Mouse (Mus musculus): ENCODE measurements at regions not wholly inside any gene's neighbourhood (a gene's known extent, or its start where the extent isn't known, plus 50 kb on each side); places are given as distances from the start of the nearest gene placed in this dataset.

- ATAC-seq (ENCODE audit: low FRiP score) (no peak), DNase-seq (ENCODE audit: low spot score) (no peak)
- H3K4me1 ChIP-seq (replicated peaks; ENCODE audit: control insufficient read depth, insufficient read depth, low read length), result no peaks in the 10 kb centered on the region
- no peak overlapping the region for H3K27ac ChIP-seq
- no peak overlapping the region for H3K4me3 ChIP-seq (replicated peaks; ENCODE audit: low read length)
- no peaks in the 10 kb centered on the region for H3K9me3 ChIP-seq (ENCODE audit: control insufficient read depth, low read length)
- H3K9ac ChIP-seq, result no peak overlapping the region
- H3K4me2 ChIP-seq (replicated peaks), result no peak overlapping the region
- WGBS, result 82% methylated on average over 2 of the region's 2 CpGs
- no peaks in the 10 kb centered on the region for H3K36me3 ChIP-seq (replicated peaks; ENCODE audit: control insufficient read depth, insufficient read depth)
- H3K27me3 ChIP-seq (ENCODE audit: control insufficient read depth, insufficient read depth, low read length), result no peaks in the 10 kb centered on the region
These were observed 473.3 kb downstream of the Trim52 start for GRCm38 (mm10) chr14:106579281-106579680.

DNA sequence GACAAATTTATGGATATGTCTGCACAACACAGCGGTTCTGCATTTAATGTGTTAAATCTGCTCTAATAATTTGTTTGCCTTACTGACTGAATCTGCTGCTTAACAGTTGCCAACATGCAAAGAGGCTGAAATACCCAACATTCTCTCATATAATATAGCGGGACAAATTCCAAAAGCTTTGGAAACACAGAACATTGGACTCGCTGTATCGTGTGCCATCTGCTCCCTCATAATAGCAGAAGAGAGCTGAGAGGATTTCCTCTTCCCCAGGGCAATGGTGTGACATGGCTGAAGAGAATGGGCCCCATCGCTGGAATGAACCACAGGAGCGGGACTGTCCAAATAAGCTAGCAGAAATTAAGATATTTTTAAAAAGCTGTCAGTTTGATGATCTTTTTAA is 475.9 kb downstream of the Trim52 start:
- no peaks in the 10 kb centered on the region for H3K36me3 ChIP-seq (replicated peaks; ENCODE audit: control insufficient read depth, insufficient read depth)
- DNase-seq (ENCODE audit: low spot score), result no peak
- H3K27ac ChIP-seq, result no peak overlapping the region
- ATAC-seq (ENCODE audit: low FRiP score), result 0 out of 2 replicates have a peak, but pooled peaks have one; percentile 27
- WGBS, result 59% methylated on average over 6 of the region's 6 CpGs
- no peak overlapping the region for H3K9ac ChIP-seq
- H3K4me2 ChIP-seq (replicated peaks), result no peak overlapping the region
- H3K9me3 ChIP-seq (ENCODE audit: control insufficient read depth, low read length), result no peaks in the 10 kb centered on the region
- no peaks in the 10 kb centered on the region for H3K4me1 ChIP-seq (replicated peaks; ENCODE audit: control insufficient read depth, insufficient read depth, low read length)
- H3K27me3 ChIP-seq (ENCODE audit: control insufficient read depth, insufficient read depth, low read length), result no peaks in the 10 kb centered on the region
- H3K4me3 ChIP-seq (replicated peaks; ENCODE audit: low read length), result no peak overlapping the region

- Histone ChIP-seq H3K4me3 (replicated peaks; ENCODE audit: low read length) (no peak overlapping the region), H3K27me3 (ENCODE audit: control insufficient read depth, insufficient read depth, low read length) (no peaks in the 10 kb centered on the region), H3K4me2 (replicated peaks) (no peak overlapping the region), H3K9ac (no peak overlapping the region), H3K9me3 (ENCODE audit: control insufficient read depth, low read length) (no peaks in the 10 kb centered on the region), H3K36me3 (replicated peaks; ENCODE audit: control insufficient read depth, insufficient read depth) (no peaks in the 10 kb centered on the region), H3K4me1 (replicated peaks; ENCODE audit: control insufficient read depth, insufficient read depth, low read length) (no peaks in the 10 kb centered on the region), H3K27ac (no peak overlapping the region)
- ATAC-seq (ENCODE audit: low FRiP score) (no peak), DNase-seq (ENCODE audit: low spot score) (no peak)
- 89% methylated on average over 9 of the region's 9 CpGs for WGBS
These were observed 487.4 kb downstream of the Trim52 start for GRCm38 (mm10) chr14:106593352-106593751.

- H3K4me1 ChIP-seq (replicated peaks; ENCODE audit: control insufficient read depth, insufficient read depth, low read length), result no peaks in the 10 kb centered on the region
- no peaks in the 10 kb centered on the region for H3K9me3 ChIP-seq (ENCODE audit: control insufficient read depth, low read length)
- ATAC-seq (ENCODE audit: low FRiP score), result no peak
- no peak overlapping the region for H3K27ac ChIP-seq
- 87% methylated on average over 3 of the region's 3 CpGs for WGBS
- DNase-seq (ENCODE audit: low spot score), result no peak
- H3K4me2 ChIP-seq (replicated peaks), result no peak overlapping the region
- no peaks in the 10 kb centered on the region for H3K36me3 ChIP-seq (replicated peaks; ENCODE audit: control insufficient read depth, insufficient read depth)
- no peak overlapping the region for H3K4me3 ChIP-seq (replicated peaks; ENCODE audit: low read length)
- H3K9ac ChIP-seq, result no peak overlapping the region
- H3K27me3 ChIP-seq (ENCODE audit: control insufficient read depth, insufficient read depth, low read length), result no peaks in the 10 kb centered on the region
These were observed 488.0 kb downstream of the Trim52 start for GRCm38 (mm10) chr14:106593980-106594379.

DNA sequence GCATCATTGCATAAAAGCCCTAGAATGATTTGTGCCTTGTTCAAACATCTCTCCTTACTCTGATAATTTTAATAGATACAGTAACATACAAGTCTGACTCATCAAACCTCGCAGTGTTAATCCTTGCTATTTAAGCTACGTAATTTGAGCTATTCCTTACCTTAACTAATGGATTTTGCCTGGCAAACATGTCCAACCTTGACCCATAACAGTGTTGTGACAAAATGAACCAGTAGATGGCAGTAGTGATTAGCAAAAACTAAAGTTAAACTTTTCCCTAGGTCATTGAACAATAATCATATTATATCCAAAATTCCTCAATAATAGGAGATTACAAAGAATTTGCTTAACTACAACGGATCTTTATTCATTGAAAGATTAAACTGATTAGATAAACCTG is 501.0 kb downstream of the Trim52 start:
- no peaks in the 10 kb centered on the region for H3K27me3 ChIP-seq (ENCODE audit: control insufficient read depth, insufficient read depth, low read length)
- no peak overlapping the region for H3K4me2 ChIP-seq (replicated peaks)
- peak; percentile 88 for DNase-seq (ENCODE audit: low spot score)
- H3K9ac ChIP-seq, result no peak overlapping the region
- no peak overlapping the region for H3K27ac ChIP-seq
- 13% methylated on average over 3 of the region's 3 CpGs for whole genome bisulfite sequencing
- ATAC-seq (ENCODE audit: low FRiP score), result peak; percentile 34; the same call in 1 of the 2 replicates
- no peak overlapping the region for H3K4me3 ChIP-seq (replicated peaks; ENCODE audit: low read length)
- H3K36me3 ChIP-seq (replicated peaks; ENCODE audit: control insufficient read depth, insufficient read depth), result no peaks in the 10 kb centered on the region
- H3K9me3 ChIP-seq (ENCODE audit: control insufficient read depth, low read length), result no peaks in the 10 kb centered on the region
- H3K4me1 ChIP-seq (replicated peaks; ENCODE audit: control insufficient read depth, insufficient read depth, low read length), result peaks cover 9% of the 10 kb centered on the region

DNA sequence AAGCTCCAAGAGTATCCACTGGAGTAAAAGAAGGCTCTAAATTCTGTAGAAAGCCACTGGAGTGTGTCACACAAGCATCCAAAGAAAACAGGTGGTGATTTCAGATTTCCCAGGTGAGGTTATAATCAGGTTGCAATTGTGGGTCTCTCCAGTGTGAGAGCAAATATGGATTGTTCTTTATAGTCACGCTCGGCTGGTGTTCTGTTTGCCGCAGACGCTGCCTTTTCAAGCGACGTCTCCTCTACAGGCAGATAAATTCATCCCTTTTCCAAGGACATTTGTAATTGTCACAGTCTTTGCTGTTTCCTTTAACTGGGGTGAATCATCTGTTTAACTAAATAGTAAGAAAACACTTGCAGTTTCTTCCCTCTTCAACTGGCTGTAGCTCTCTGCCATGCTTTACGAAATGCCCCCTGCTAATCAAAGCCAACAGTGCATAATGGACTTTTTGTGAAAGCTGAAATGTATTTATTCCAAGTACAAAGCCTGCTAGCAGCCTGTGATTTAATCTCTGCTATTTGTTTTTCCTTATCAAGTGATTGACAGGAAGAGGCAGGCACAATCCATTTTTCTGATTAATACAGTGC is 502.4 kb downstream of the Trim52 start:
- no peaks in the 10 kb centered on the region for H3K9me3 ChIP-seq (ENCODE audit: control insufficient read depth, low read length)
- H3K4me3 ChIP-seq (replicated peaks; ENCODE audit: low read length), result no peak overlapping the region
- 11% methylated on average over 7 of the region's 7 CpGs for WGBS
- DNase-seq (ENCODE audit: low spot score), result peak; percentile 32
- peaks cover 9% of the 10 kb centered on the region for H3K4me1 ChIP-seq (replicated peaks; ENCODE audit: control insufficient read depth, insufficient read depth, low read length)
- ATAC-seq (ENCODE audit: low FRiP score), result no peak; the same call in 1 of the 2 replicates
- 0 out of 2 replicates have a peak overlapping the region, but pooled peaks have one; percentile 0 for H3K27ac ChIP-seq
- no peak overlapping the region; the same call in 1 of the 2 replicates for H3K9ac ChIP-seq
- H3K36me3 ChIP-seq (replicated peaks; ENCODE audit: control insufficient read depth, insufficient read depth), result no peaks in the 10 kb centered on the region
- no peaks in the 10 kb centered on the region for H3K27me3 ChIP-seq (ENCODE audit: control insufficient read depth, insufficient read depth, low read length)
- H3K4me2 ChIP-seq (replicated peaks), result peak overlapping the region; percentile 34

Measured in hindbrain, embryonic 14.5 days (tissue).